Mouse (Mus musculus) C2C12 (cell line): Measurements from ENCODE around the gene Cryz.

Source experiments
- CEBPB ChIP-seq: IDR thresholded peaks from one replicate; pipeline ENCODE4 v1.6.1; 2011; ENCODE audit warnings: low read depth, mild to moderate bottlenecking, control low read depth, moderate library complexity
- CTCF ChIP-seq: IDR thresholded peaks from one replicate; pipeline ENCODE4 v1.5.1; 2011; ENCODE audit not compliant: control insufficient read depth, insufficient read depth, insufficient read length
- MAX ChIP-seq: IDR thresholded peaks from one replicate; pipeline ENCODE4 v1.6.1; 2011; ENCODE audit warnings: mild to moderate bottlenecking, control low read depth
- MYOG ChIP-seq: IDR thresholded peaks from one replicate; pipeline ENCODE4 v1.6.1; 2011; ENCODE audit not compliant: control insufficient read depth, insufficient read length; ENCODE audit errors: extremely low read depth

DNA sequence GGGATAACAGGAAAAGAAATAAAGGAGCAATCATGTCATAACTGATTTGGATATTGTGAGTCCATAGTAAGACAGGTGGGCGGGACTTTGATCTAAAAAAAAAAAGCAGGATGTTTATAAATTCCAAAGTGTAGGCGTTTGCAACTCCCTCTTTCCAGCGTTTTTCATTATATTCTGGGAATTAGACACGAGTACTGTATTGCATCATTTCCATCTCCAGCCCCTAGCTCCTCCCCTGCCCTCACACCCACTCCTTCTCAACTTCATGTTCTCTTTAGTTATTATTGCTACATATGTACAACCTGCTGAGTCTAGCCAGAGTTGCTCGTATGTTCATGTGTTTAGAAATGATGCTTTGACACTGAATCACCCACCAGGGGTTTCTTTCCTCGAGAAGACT is 22.8 kb upstream of the Cryz start:
- TF ChIP-seq CTCF = no peak
- TF ChIP-seq MYOG = no peak
- TF ChIP-seq MAX = no peak
- TF ChIP-seq CEBPB = peak; percentile 9
